Mouse (Mus musculus): ENCODE data around the gene Diras2. TPM values are rescaled to one million over a fixed set of nuclear protein-coding genes. Genes with fewer than 3 reads are reported as not detected.
A peak's percentile ranks its signal among the peaks of the same experiment; 100 is the strongest.

Gene Diras2
- polyA plus RNA-seq, 1 experiment from 2014 or later: 0.46 TPM

DNA sequence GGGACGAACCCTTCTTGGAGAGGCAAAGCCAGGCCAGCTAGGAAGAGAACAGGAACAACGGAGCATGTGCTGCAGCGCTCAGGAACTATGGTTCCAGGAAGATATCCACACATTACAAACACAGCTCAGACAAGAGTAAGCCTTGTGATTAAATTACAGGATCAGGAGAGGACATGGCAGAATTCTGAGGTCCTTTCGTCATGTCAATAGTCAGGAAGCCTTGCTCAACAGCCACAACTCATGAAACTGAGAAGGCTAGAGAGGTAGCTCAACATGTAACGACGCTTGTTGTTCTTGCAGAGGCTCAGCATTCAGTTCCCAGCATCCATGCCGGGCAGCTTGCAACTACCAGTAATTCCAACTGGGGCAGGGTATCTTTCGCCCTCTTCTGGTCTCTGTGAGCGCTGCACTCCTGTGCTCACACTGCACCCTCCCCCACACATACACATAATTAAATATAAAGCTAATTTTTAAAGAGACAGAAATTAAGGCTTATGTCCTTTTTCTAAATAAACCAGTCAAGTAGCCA is 7.6 kb upstream of the Diras2 start:
- ATAC-seq: no peak
- Histone ChIP-seq H3K9me3 (ENCODE audit: control insufficient read depth, low read length) (no peaks in the 10 kb centered on the region), H3K4me3 (ENCODE audit: low read length) (no peak overlapping the region), H3K27me3 (replicated peaks; ENCODE audit: control insufficient read depth, insufficient read depth, low read length) (no peaks in the 10 kb centered on the region), H3K9ac (ENCODE audit: low read depth, low read length) (no peak overlapping the region), H3K27ac (ENCODE audit: low read length) (no peak overlapping the region), H3K36me3 (ENCODE audit: control insufficient read depth, insufficient read depth, low read length) (no peaks in the 10 kb centered on the region), H3K4me1 (ENCODE audit: control insufficient read depth, insufficient read depth, low read length) (no peaks in the 10 kb centered on the region), H3K4me2 (ENCODE audit: low read depth, low read length) (no peak overlapping the region)
- 92% methylated on average over 9 of the region's 9 CpGs for WGBS

GRCm38 (mm10) chr13:52537754-52538587 is 6.9 kb upstream of the Diras2 start:
- H3K4me1 ChIP-seq (ENCODE audit: control insufficient read depth, insufficient read depth, low read length): no peaks in the 10 kb centered on the region
- H3K27ac ChIP-seq (ENCODE audit: low read length): no peak overlapping the region
- H3K4me3 ChIP-seq (ENCODE audit: low read length): no peak overlapping the region
- no peak for ATAC-seq
- H3K9ac ChIP-seq (ENCODE audit: low read depth, low read length): no peak overlapping the region
- peaks cover under 1% of the 10 kb centered on the region; the same call in 1 of the 2 replicates for H3K9me3 ChIP-seq (ENCODE audit: control insufficient read depth, low read length)
- no peaks in the 10 kb centered on the region for H3K27me3 ChIP-seq (replicated peaks; ENCODE audit: control insufficient read depth, insufficient read depth, low read length)
- no peaks in the 10 kb centered on the region for H3K36me3 ChIP-seq (ENCODE audit: control insufficient read depth, insufficient read depth, low read length)
- H3K4me2 ChIP-seq (ENCODE audit: low read depth, low read length): no peak overlapping the region
- 92% methylated on average over 26 of the region's 26 CpGs for WGBS

- H3K9me3 ChIP-seq (ENCODE audit: control insufficient read depth, low read length): peaks cover 4% of the 10 kb centered on the region; the same call in 1 of the 2 replicates
- H3K9ac ChIP-seq (ENCODE audit: low read depth, low read length): no peak overlapping the region
- no peak overlapping the region for H3K27ac ChIP-seq (ENCODE audit: low read length)
- H3K4me3 ChIP-seq (ENCODE audit: low read length): no peak overlapping the region
- H3K36me3 ChIP-seq (ENCODE audit: control insufficient read depth, insufficient read depth, low read length): no peaks in the 10 kb centered on the region
- no peaks in the 10 kb centered on the region for H3K4me1 ChIP-seq (ENCODE audit: control insufficient read depth, insufficient read depth, low read length)
- no peak for ATAC-seq
- no peak overlapping the region for H3K4me2 ChIP-seq (ENCODE audit: low read depth, low read length)
- 8% methylated on average over 4 of the region's 4 CpGs for WGBS
- no peaks in the 10 kb centered on the region for H3K27me3 ChIP-seq (replicated peaks; ENCODE audit: control insufficient read depth, insufficient read depth, low read length)
Observed at GRCm38 (mm10) chr13:52535542-52535941, 4.5 kb upstream of the Diras2 start.

- 0 out of 2 replicates have a peak, but pooled peaks cover 5% of the 10 kb centered on the region for H3K4me1 ChIP-seq (ENCODE audit: control insufficient read depth, insufficient read depth, low read length)
Observed at GRCm38 (mm10) chr13:52533644-52534043, 2.6 kb upstream of the Diras2 start.

GRCm38 (mm10) chr13:52530008-52530945 is 802 bp downstream of the Diras2 start:
- H3K9me3 ChIP-seq (ENCODE audit: control insufficient read depth, low read length): peaks cover 4% of the 10 kb centered on the region; the same call in 1 of the 2 replicates
- peaks cover 12% of the 10 kb centered on the region for H3K27me3 ChIP-seq (replicated peaks; ENCODE audit: control insufficient read depth, insufficient read depth, low read length)
- H3K4me2 ChIP-seq (ENCODE audit: low read depth, low read length): peak overlapping the region; percentile 91
- H3K4me1 ChIP-seq (ENCODE audit: control insufficient read depth, insufficient read depth, low read length): 0 out of 2 replicates have a peak, but pooled peaks cover 5% of the 10 kb centered on the region
- H3K9ac ChIP-seq (ENCODE audit: low read depth, low read length): peak overlapping the region; percentile 60
- H3K36me3 ChIP-seq (ENCODE audit: control insufficient read depth, insufficient read depth, low read length): no peaks in the 10 kb centered on the region
- 2% methylated on average over 50 of the region's 50 CpGs for WGBS
- H3K4me3 ChIP-seq (ENCODE audit: low read length): peak overlapping the region; percentile 50
- peak; percentile 98 for ATAC-seq
- no peak overlapping the region for H3K27ac ChIP-seq (ENCODE audit: low read length)

More at GRCm38 (mm10) chr13:52533644-52534043, 2.6 kb upstream of the Diras2 start:
- Histone ChIP-seq H3K27me3 (replicated peaks; ENCODE audit: control insufficient read depth, insufficient read depth, low read length) (peaks cover 12% of the 10 kb centered on the region), H3K9me3 (ENCODE audit: control insufficient read depth, low read length) (peaks cover 4% of the 10 kb centered on the region; the same call in 1 of the 2 replicates), H3K9ac (ENCODE audit: low read depth, low read length) (no peak overlapping the region), H3K36me3 (ENCODE audit: control insufficient read depth, insufficient read depth, low read length) (no peaks in the 10 kb centered on the region), H3K4me3 (ENCODE audit: low read length) (no peak overlapping the region), H3K4me2 (ENCODE audit: low read depth, low read length) (no peak overlapping the region), H3K27ac (ENCODE audit: low read length) (no peak overlapping the region)
- no peak for ATAC-seq
- 76% methylated on average over 5 of the region's 5 CpGs for WGBS

GRCm38 (mm10) chr13:52529188-52529972 is 1.7 kb downstream of the Diras2 start:
- Histone ChIP-seq H3K9me3 (ENCODE audit: control insufficient read depth, low read length) (peaks cover 4% of the 10 kb centered on the region; the same call in 1 of the 2 replicates), H3K4me2 (ENCODE audit: low read depth, low read length) (no peak overlapping the region), H3K4me1 (ENCODE audit: control insufficient read depth, insufficient read depth, low read length) (0 out of 2 replicates have a peak, but pooled peaks cover 5% of the 10 kb centered on the region), H3K27ac (ENCODE audit: low read length) (no peak overlapping the region), H3K9ac (ENCODE audit: low read depth, low read length) (no peak overlapping the region), H3K36me3 (ENCODE audit: control insufficient read depth, insufficient read depth, low read length) (no peaks in the 10 kb centered on the region), H3K4me3 (ENCODE audit: low read length) (peak overlapping the region; percentile 50; the same call in 1 of the 2 replicates), H3K27me3 (replicated peaks; ENCODE audit: control insufficient read depth, insufficient read depth, low read length) (peaks cover 12% of the 10 kb centered on the region)
- ATAC-seq: no peak
- WGBS: 61% methylated on average over 13 of the region's 13 CpGs

GRCm38 (mm10) chr13:52528786-52529185 is 2.3 kb downstream of the Diras2 start:
- Histone ChIP-seq H3K4me2 (ENCODE audit: low read depth, low read length) (no peak overlapping the region), H3K27ac (ENCODE audit: low read length) (no peak overlapping the region), H3K4me1 (ENCODE audit: control insufficient read depth, insufficient read depth, low read length) (0 out of 2 replicates have a peak, but pooled peaks cover 5% of the 10 kb centered on the region), H3K9me3 (ENCODE audit: control insufficient read depth, low read length) (peaks cover 4% of the 10 kb centered on the region; the same call in 1 of the 2 replicates), H3K36me3 (ENCODE audit: control insufficient read depth, insufficient read depth, low read length) (no peaks in the 10 kb centered on the region), H3K4me3 (ENCODE audit: low read length) (no peak overlapping the region), H3K27me3 (replicated peaks; ENCODE audit: control insufficient read depth, insufficient read depth, low read length) (peaks cover 12% of the 10 kb centered on the region), H3K9ac (ENCODE audit: low read depth, low read length) (0 out of 2 replicates have a peak overlapping the region, but pooled peaks have one; percentile 14)
- WGBS: 64% methylated on average over 9 of the region's 9 CpGs
- no peak for ATAC-seq

- Histone ChIP-seq H3K36me3 (ENCODE audit: control insufficient read depth, insufficient read depth, low read length) (no peaks in the 10 kb centered on the region), H3K9ac (ENCODE audit: low read depth, low read length) (no peak overlapping the region), H3K27me3 (replicated peaks; ENCODE audit: control insufficient read depth, insufficient read depth, low read length) (peaks cover 12% of the 10 kb centered on the region), H3K4me2 (ENCODE audit: low read depth, low read length) (no peak overlapping the region), H3K4me3 (ENCODE audit: low read length) (no peak overlapping the region), H3K9me3 (ENCODE audit: control insufficient read depth, low read length) (peaks cover 4% of the 10 kb centered on the region; the same call in 1 of the 2 replicates), H3K4me1 (ENCODE audit: control insufficient read depth, insufficient read depth, low read length) (0 out of 2 replicates have a peak, but pooled peaks cover 5% of the 10 kb centered on the region), H3K27ac (ENCODE audit: low read length) (no peak overlapping the region)
- no peak for ATAC-seq
- WGBS: 78% methylated on average over 8 of the region's 8 CpGs
Observed at GRCm38 (mm10) chr13:52528281-52528680, 2.8 kb downstream of the Diras2 start.

All from intestine, embryonic 16.5 days (tissue).